Mouse (Mus musculus) lung, embryonic 16.5 days (tissue): ENCODE measurements around the gene Trim62. TPM values are rescaled to one million over a fixed set of nuclear protein-coding genes. Genes with fewer than 3 reads are reported as not detected.
"Not testable (repeated sequence)": the region's sequence is repeated elsewhere in the genome, so short reads cannot be mapped to it uniquely, and the experiment has no call there.

Experiments used
- ATAC-seq: fragments of 200-750 bp; cut with Nextera tagmentation; 2 replicates; pipeline ENCODE4 v1.8.0; 2017; ENCODE audit warnings: low read depth, mild to moderate bottlenecking, moderate library complexity
- H3K27ac ChIP-seq: fragments of 300-500 bp; sonication (generic); 2 replicates; pipeline ENCODE4 v1.5.1; 2014; ENCODE audit warnings: mild to moderate bottlenecking, control low read depth, low read length
- H3K27me3 ChIP-seq: fragments of 300-500 bp; sonication (generic); 2 replicates; pipeline ENCODE4 v1.6.1; 2014; ENCODE audit warnings: low read depth, low read length, mixed read lengths; ENCODE audit not compliant: control insufficient read depth, insufficient read depth
- H3K36me3 ChIP-seq: fragments of 300-500 bp; sonication (generic); 2 replicates; pipeline ENCODE4 v1.6.1; 2014; ENCODE audit warnings: low read length; ENCODE audit not compliant: control insufficient read depth, insufficient read depth
- H3K4me1 ChIP-seq: fragments of 300-500 bp; sonication (generic); replicated peaks from 2 replicates; pipeline ENCODE4 v1.6.1; 2014; ENCODE audit warnings: low read length, mixed read lengths; ENCODE audit not compliant: control insufficient read depth, insufficient read depth
- H3K4me2 ChIP-seq: fragments of 300-500 bp; sonication (generic); 2 replicates; pipeline ENCODE4 v1.6.1; 2014; ENCODE audit warnings: low read depth, low read length, control low read depth
- H3K4me3 ChIP-seq: fragments of 300-500 bp; sonication (generic); 2 replicates; pipeline ENCODE4 v1.5.1; 2014; ENCODE audit warnings: mild to moderate bottlenecking, low read length, control low read depth
- H3K9ac ChIP-seq: fragments of 300-500 bp; sonication (generic); 2 replicates; pipeline ENCODE4 v1.6.1; 2014; ENCODE audit warnings: low read length, control low read depth
- H3K9me3 ChIP-seq: fragments of 300-500 bp; sonication (generic); 2 replicates; pipeline ENCODE4 v1.6.1; 2016; ENCODE audit warnings: low read length; ENCODE audit not compliant: control insufficient read depth
- WGBS: fragments of 180-500 bp; shearing (Covaris S2); extraction: QIAGEN DNeasy Blood & Tissue Kit; methylation state at CpG from one replicate; pipeline ENCODE4 v1.1.7; 2014; 5-methylcytosine and 5-hydroxymethylcytosine counted together
- polyA plus RNA-seq: library from polyadenylated mRNA; unstranded; fragments of >200 nt; fragmentation: Nextera tagmentation; extraction: Ambion mirVana; gene quantifications from 2 replicates; pipeline ENCODE4 v1.2.1, GENCODE M21; 2015

The Trim62 gene
- polyA plus RNA-seq, 1 experiment from 2014 or later, result 3.9 TPM

DNA sequence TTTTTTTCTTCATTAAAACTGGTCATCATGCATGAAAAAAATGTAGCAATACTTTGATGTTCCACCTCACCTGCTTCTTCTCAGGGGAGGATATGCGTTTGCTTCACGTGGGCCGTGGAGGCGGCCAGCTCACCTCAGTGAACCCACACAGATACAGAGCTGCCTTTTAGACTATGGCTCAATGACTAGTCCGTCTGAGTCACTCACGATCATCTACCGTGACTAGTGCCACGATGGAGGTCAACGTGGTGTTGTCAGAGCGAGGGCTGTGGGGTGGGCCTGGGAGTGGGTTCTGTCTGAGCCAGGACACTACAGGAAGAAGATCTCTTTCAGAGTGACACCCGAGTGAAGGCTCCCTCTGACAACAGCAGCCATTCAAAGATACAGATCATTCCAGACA, 30.3 kb upstream of the Trim62 start:
- Histone ChIP-seq H3K9ac (no peak overlapping the region), H3K27me3 (no peaks in the 10 kb centered on the region), H3K4me3 (no peak overlapping the region), H3K4me2 (no peak overlapping the region), H3K36me3 (no peaks in the 10 kb centered on the region), H3K27ac (no peak overlapping the region), H3K9me3 (no peaks in the 10 kb centered on the region), H3K4me1 (no peaks in the 10 kb centered on the region)
- 76% methylated on average over 11 of the region's 11 CpGs for WGBS
- no peak for ATAC-seq

DNA sequence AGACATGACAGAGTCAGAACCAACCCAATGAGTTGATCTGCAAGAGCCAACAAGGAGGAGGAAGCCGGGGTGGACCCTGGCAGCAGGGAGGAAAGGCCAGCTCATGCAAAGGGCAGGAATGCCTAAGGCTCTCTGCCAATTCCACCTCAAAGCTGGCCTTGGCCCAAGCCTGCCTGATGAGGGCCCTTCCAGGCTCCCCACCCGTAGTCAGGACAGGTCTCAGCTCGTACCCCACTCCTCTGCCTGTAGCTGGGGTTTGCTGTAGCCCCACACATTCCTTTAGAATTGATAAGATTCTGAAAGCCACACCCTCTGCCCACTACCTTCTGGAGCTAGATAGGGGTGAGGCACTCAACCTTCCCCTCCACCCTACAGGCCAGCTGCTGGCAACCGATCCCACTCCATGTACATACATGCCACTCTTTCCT, 27.8 kb upstream of the Trim62 start:
- WGBS, result 28% methylated on average over 4 of the region's 4 CpGs
- peak overlapping the region; percentile 79 for H3K27ac ChIP-seq
- no peak overlapping the region for H3K9ac ChIP-seq
- H3K4me3 ChIP-seq, result no peak overlapping the region
- H3K9me3 ChIP-seq, result no peaks in the 10 kb centered on the region
- H3K27me3 ChIP-seq, result no peaks in the 10 kb centered on the region
- no peaks in the 10 kb centered on the region for H3K36me3 ChIP-seq
- H3K4me2 ChIP-seq, result no peak overlapping the region
- ATAC-seq, result peak; percentile 87
- H3K4me1 ChIP-seq, result no peaks in the 10 kb centered on the region

DNA sequence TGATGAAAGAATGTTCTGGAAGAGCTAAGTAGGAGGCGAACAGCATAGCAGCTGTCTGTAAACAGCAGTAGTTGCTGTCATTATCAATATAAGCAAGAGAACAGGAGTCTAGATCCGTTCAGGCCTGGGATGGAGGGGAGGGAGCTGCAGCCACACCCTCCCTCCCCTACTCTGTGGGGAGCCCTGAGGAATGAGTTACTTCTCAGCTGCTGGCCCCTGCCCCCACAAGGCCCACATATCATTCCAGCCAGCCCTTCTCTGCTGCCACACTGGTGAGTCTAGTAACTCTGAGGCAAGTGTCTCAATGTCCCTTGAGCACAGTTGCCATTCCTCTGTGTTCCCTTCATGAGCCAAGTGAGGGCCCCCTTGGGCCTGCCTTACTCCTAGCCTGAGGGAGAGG, 26.2 kb upstream of the Trim62 start:
- Histone ChIP-seq H3K27ac (no peak overlapping the region), H3K9ac (no peak overlapping the region), H3K27me3 (no peaks in the 10 kb centered on the region), H3K4me3 (no peak overlapping the region), H3K9me3 (no peaks in the 10 kb centered on the region), H3K4me1 (no peaks in the 10 kb centered on the region), H3K4me2 (no peak overlapping the region), H3K36me3 (no peaks in the 10 kb centered on the region)
- WGBS, result 58% methylated on average over 2 of the region's 2 CpGs
- ATAC-seq, result no peak

DNA sequence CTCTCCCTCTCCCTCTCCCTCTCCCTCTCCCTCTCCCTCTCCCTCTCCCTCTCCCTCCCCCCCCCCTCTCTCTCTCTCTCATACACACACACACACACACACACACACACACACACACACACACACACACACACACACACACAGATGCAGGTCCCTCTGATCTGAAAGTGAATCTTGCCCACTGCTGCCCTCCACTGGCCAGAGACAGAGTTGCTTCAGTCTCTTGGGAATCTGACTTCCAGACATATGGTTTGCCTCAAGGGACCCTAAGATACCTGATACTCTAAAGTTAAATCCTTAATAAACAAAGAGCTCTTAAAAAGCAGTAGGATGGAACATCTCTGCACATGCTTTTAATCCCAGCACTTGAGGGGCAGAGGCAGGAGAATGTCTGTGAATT, 25.2 kb upstream of the Trim62 start:
- H3K36me3 ChIP-seq, H3K4me1 ChIP-seq, H3K4me2 ChIP-seq, ATAC-seq, H3K4me3 ChIP-seq, H3K9ac ChIP-seq, H3K27me3 ChIP-seq, H3K27ac ChIP-seq, H3K9me3 ChIP-seq: not testable (repeated sequence)

DNA sequence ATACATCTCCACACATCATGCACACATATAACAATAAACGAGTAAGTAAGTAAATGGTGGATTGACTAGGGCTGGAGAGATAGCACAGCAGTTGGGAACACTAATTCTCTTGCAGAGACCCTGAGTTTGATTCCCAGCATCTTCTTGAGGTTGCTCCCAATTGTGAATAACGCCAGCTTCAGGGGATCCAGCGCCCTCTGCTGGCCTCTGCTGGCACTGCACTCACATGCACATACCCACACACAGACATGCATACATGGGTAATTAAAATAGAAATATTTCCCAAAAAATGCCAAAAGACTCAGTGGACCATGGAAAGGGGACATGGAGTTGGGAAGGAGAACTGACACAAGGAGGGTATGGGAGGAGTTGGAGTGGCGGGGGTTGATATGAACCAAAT, 24.5 kb upstream of the Trim62 start:
- WGBS, result 64% methylated on average over 4 of the region's 4 CpGs

DNA sequence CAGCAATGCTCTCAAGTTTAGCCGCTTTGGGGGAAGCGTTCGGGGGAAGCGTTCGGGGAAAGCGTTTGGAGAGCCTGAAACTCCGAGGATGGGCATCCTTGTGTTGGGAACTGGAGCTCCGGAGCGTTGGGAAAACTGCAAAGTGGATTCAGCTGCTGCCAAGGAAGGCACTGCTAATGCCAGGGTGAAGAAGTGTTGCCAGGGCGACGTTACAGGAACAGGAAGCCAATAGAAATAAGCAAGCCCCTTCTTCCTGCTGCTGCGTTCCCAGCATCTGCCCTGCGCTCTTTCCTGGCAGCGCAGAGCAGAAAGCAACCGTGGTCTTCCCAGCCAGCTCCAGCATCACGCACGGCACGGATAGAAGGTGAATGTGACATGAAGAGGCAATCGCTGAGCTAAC, 10.4 kb upstream of the Trim62 start:
- WGBS, result 30% methylated on average over 19 of the region's 19 CpGs
- no peak for ATAC-seq
- H3K27ac ChIP-seq, result no peak overlapping the region
- peak overlapping the region; percentile 3; the same call in 1 of the 2 replicates for H3K4me2 ChIP-seq
- H3K4me1 ChIP-seq, result no peaks in the 10 kb centered on the region
- no peaks in the 10 kb centered on the region for H3K27me3 ChIP-seq
- no peak overlapping the region for H3K4me3 ChIP-seq
- H3K36me3 ChIP-seq, result no peaks in the 10 kb centered on the region
- no peaks in the 10 kb centered on the region for H3K9me3 ChIP-seq
- H3K9ac ChIP-seq, result no peak overlapping the region

More for the DNA sequence above, 24.5 kb upstream of the Trim62 start:
- no peaks in the 10 kb centered on the region for H3K27me3 ChIP-seq
- H3K9me3 ChIP-seq, result no peaks in the 10 kb centered on the region
- H3K27ac ChIP-seq, result no peak overlapping the region
- H3K4me1 ChIP-seq, result no peaks in the 10 kb centered on the region
- H3K9ac ChIP-seq, result no peak overlapping the region
- no peak overlapping the region for H3K4me3 ChIP-seq
- H3K36me3 ChIP-seq, result no peaks in the 10 kb centered on the region
- H3K4me2 ChIP-seq, result no peak overlapping the region
- ATAC-seq, result no peak

DNA sequence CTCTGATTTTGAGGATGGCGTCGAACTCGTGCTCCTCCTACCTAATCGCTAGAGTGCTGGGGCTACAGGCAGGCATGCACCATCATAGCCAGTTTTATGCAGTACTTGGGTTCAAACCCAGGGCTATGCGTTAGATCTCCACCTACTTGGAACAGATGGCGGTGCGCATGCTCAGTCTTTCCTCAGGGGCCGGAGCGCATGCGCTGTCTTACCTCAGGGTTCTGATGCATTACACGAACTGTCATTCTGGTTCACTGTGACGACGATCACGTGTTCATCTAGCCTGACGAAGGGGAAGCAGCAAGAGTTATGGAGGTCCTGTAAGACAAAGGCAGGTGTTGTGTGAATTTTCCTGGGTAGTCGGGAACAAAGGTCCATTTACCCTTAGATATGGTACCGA, 9.3 kb upstream of the Trim62 start:
- no peak for ATAC-seq
- Histone ChIP-seq H3K27me3 (no peaks in the 10 kb centered on the region), H3K4me3 (no peak overlapping the region), H3K9me3 (no peaks in the 10 kb centered on the region), H3K4me2 (no peak overlapping the region), H3K36me3 (no peaks in the 10 kb centered on the region), H3K9ac (no peak overlapping the region), H3K4me1 (peaks cover 3% of the 10 kb centered on the region), H3K27ac (no peak overlapping the region)
- 91% methylated on average over 17 of the region's 17 CpGs for WGBS

DNA sequence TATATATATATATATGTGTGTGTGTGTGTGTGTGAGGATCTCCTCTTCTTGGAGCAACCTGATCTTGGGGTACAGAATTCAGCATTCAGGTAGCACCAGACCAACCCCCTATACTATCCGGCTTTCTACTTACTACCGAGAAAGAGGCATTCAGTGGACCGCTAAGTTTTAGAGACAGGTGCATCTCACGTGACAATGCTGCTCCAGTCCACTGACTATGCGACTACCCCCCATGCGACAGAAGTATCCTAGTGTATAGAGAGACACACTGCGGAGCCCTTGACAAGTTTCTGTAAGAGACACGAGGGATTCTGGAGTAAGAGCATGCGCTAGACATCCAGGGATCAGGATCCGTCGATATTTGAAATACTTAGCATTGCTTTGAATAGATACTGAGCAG, 7.9 kb upstream of the Trim62 start:
- no peaks in the 10 kb centered on the region for H3K27me3 ChIP-seq
- no peaks in the 10 kb centered on the region for H3K36me3 ChIP-seq
- no peak overlapping the region for H3K9ac ChIP-seq
- peaks cover 6% of the 10 kb centered on the region for H3K4me1 ChIP-seq
- ATAC-seq, result no peak
- no peak overlapping the region for H3K4me3 ChIP-seq
- no peaks in the 10 kb centered on the region for H3K9me3 ChIP-seq
- no peak overlapping the region for H3K4me2 ChIP-seq
- WGBS, result 86% methylated on average over 11 of the region's 11 CpGs
- no peak overlapping the region for H3K27ac ChIP-seq

DNA sequence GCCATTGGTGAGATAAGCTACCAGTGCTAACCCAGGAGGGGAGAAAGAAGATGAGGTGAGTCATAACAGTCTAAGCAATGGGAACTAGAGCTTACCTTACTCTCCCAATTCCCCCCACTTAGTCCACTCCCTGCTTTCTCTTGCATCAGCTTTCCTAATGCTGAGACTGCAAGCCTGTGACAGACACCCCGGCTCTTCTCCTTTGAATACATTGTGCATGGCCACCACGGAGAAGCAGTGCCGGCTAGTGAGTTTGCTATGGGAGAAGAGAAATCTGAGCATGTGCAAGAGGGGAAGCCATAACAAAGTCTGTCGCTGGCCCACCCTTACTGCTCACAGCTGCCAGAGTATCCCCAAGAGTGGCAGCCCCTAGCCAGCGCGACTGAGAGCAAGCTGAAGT, 5.9 kb upstream of the Trim62 start:
- H3K9ac ChIP-seq, result no peak overlapping the region
- H3K27me3 ChIP-seq, result no peaks in the 10 kb centered on the region
- no peak overlapping the region for H3K4me3 ChIP-seq
- H3K4me1 ChIP-seq, result peaks cover 6% of the 10 kb centered on the region
- peaks cover 3% of the 10 kb centered on the region for H3K9me3 ChIP-seq
- peak; percentile 7; the same call in 1 of the 2 replicates for ATAC-seq
- no peak overlapping the region for H3K27ac ChIP-seq
- H3K4me2 ChIP-seq, result no peak overlapping the region
- no peaks in the 10 kb centered on the region for H3K36me3 ChIP-seq
- 14% methylated on average over 6 of the region's 6 CpGs for WGBS

DNA sequence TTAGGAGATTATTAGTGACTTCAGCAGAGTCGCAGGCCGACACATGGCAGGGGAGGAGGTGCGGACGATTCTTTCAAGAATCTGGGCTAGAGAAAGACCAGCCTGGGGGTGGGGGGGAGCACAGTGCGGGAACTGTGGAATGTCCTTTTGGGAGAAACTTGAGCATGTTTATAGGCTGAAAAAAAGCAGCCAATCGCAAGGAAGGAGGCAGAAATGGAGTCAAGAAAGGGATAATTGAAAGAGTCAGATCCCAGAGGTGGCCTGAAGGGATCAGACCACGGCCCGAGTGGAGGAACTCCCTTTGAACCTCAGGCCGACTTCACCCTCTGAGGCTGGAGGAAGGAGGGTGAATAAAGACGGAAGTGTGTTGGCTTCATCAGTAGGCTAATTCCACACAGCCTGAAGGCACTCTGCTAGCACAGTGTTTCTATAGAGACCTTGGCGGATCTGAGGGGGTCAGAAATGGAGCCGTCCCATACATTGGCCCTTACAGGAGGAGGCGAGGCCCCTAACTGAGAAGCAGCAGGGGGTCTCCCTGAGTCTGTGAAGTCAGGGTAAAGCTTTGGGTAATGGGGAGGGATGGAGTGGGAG, 4.4 kb upstream of the Trim62 start:
- no peak overlapping the region for H3K27ac ChIP-seq
- H3K4me3 ChIP-seq, result no peak overlapping the region
- 22% methylated on average over 13 of the region's 13 CpGs for WGBS
- no peak overlapping the region for H3K4me2 ChIP-seq
- H3K27me3 ChIP-seq, result no peaks in the 10 kb centered on the region
- peaks cover 6% of the 10 kb centered on the region for H3K4me1 ChIP-seq
- no peak for ATAC-seq
- peaks cover 3% of the 10 kb centered on the region for H3K9me3 ChIP-seq
- H3K36me3 ChIP-seq, result no peaks in the 10 kb centered on the region
- H3K9ac ChIP-seq, result 0 out of 2 replicates have a peak overlapping the region, but pooled peaks have one; percentile 8
